Mouse (Mus musculus) myocyte (in vitro differentiated cells): ENCODE measurements around the gene Crlf1.
A peak's percentile ranks its signal among the peaks of the same experiment; 100 is the strongest.

ENCODE experiments used
- CEBPB ChIP-seq: IDR thresholded peaks from 2 replicates; pipeline ENCODE4 v1.6.1; 2011; ENCODE audit warnings: mild to moderate bottlenecking, moderate library complexity; ENCODE audit not compliant: poor library complexity, insufficient read depth, severe bottlenecking
- E2F4 ChIP-seq: IDR thresholded peaks from one replicate; pipeline ENCODE4 v1.6.1; 2011; ENCODE audit warnings: mild to moderate bottlenecking, control low read depth, moderate library complexity; ENCODE audit not compliant: insufficient read depth
- MAX ChIP-seq: IDR thresholded peaks from one replicate; pipeline ENCODE4 v1.6.1; 2011; ENCODE audit warnings: low read depth, mild to moderate bottlenecking, control low read depth
- MYOD1 ChIP-seq, 3 experiments: IDR thresholded peaks; one replicate each; pipeline ENCODE4 v1.6.1; 2011; ENCODE audit warnings: control low read depth in 2 of 3, low read depth in 2 of 3, mild to moderate bottlenecking in 2 of 3, moderate library complexity in 1 of 3; ENCODE audit not compliant: insufficient read length in 2 of 3, control insufficient read depth in 1 of 3
- MYOG ChIP-seq, 3 experiments: IDR thresholded peaks; one replicate each; pipeline ENCODE4 v1.6.1; 2011; ENCODE audit warnings: control low read depth in 2 of 3, low read depth in 2 of 3, mild to moderate bottlenecking in 2 of 3; ENCODE audit not compliant: insufficient read length in 2 of 3, control insufficient read depth in 1 of 3, insufficient read depth in 1 of 3
- POLR2A ChIP-seq: IDR thresholded peaks from one replicate; pipeline ENCODE4 v1.6.1; 2011; ENCODE audit warnings: low read depth, mild to moderate bottlenecking, control low read depth, moderate library complexity; ENCODE audit not compliant: insufficient read length
- POLR2AphosphoS2 ChIP-seq: IDR thresholded peaks from one replicate; pipeline ENCODE4 v1.6.1; 2011; ENCODE audit warnings: low read depth, control low read depth; ENCODE audit not compliant: insufficient read length
- SRF ChIP-seq: IDR thresholded peaks from one replicate; pipeline ENCODE4 v1.6.1; 2011; ENCODE audit warnings: low read depth; ENCODE audit not compliant: control insufficient read depth, insufficient read length
- TCF12 ChIP-seq: IDR thresholded peaks from one replicate; pipeline ENCODE4 v1.6.1; 2011; ENCODE audit warnings: mild to moderate bottlenecking, control low read depth; ENCODE audit not compliant: poor library complexity, insufficient read depth, severe bottlenecking
- TCF3 ChIP-seq: IDR thresholded peaks from one replicate; pipeline ENCODE4 v1.6.1; 2011; ENCODE audit warnings: low read depth, control low read depth; ENCODE audit not compliant: insufficient read length
- USF1 ChIP-seq: IDR thresholded peaks from one replicate; pipeline ENCODE4 v1.6.1; 2011; ENCODE audit warnings: low read depth, mild to moderate bottlenecking, control low read depth, moderate library complexity

DNA sequence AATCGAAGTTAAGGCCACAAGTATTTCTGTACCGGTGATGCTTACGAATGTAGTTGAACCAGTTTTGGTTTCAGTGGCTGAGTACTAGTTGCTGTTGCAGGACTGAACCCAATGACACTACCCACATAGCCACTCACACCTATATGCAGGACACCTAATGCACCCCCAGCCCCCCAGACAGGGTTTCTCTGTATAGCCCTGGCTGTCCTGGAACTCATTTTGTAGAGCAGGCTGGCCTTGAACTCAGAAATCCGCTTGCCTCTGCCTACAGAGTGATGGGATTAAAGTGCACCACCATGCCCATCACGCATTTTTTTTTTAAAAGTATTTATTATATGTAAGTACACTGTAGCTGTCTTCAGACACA is 14.1 kb downstream of the Crlf1 start:
- TF ChIP-seq E2F4 (no peak), TCF12 (no peak), POLR2A (no peak), USF1 (no peak), POLR2AphosphoS2 (peak; percentile 57), MYOG (IDR thresholded peaks at IDR 0.05; ENCODE audit: control insufficient read depth in 1 of 3, insufficient read depth in 1 of 3, insufficient read length in 2 of 3, low read depth in 2 of 3) (no peak), MAX (no peak), CEBPB (no peak), SRF (no peak), MYOD1 (IDR thresholded peaks at IDR 0.05; ENCODE audit: control insufficient read depth in 1 of 3, insufficient read length in 2 of 3, low read depth in 2 of 3) (no peak), TCF3 (no peak)
